Mouse (Mus musculus): ENCODE data around the gene Havcr1. TPM values are rescaled to one million over a fixed set of nuclear protein-coding genes. Genes with fewer than 3 reads are reported as not detected.

Gene Havcr1
- polyA plus RNA-seq, 1 experiment from 2014 or later = not detected

Other genes with a start within 250 kb of the Havcr1 start
- gene Gm12169, start 210.9 kb upstream of the Havcr1 start, polyA plus RNA-seq (2015; fragmentation: Nextera tagmentation; extraction: Ambion mirVana) = not detected in 2 replicates
- gene BC053393, start 163.5 kb upstream of the Havcr1 start, polyA plus RNA-seq (2015; fragmentation: Nextera tagmentation; extraction: Ambion mirVana) = not detected in 2 replicates
- gene Dppa1, start 105.8 kb upstream of the Havcr1 start, polyA plus RNA-seq (2015; fragmentation: Nextera tagmentation; extraction: Ambion mirVana) = not detected in 2 replicates
- 1.4 and 3.9 TPM in 2 replicates for gene Timd2, start 28.0 kb upstream of the Havcr1 start, polyA plus RNA-seq (2015; fragmentation: Nextera tagmentation; extraction: Ambion mirVana)
- 0.57 and 0.82 TPM in 2 replicates for gene Timd4, start 75.7 kb downstream of the Havcr1 start, polyA plus RNA-seq (2015; fragmentation: Nextera tagmentation; extraction: Ambion mirVana)

Data from stomach, embryonic 15.5 days (tissue).